Mouse (Mus musculus): ENCODE data around the gene Serpine1. TPM values are rescaled to one million over a fixed set of nuclear protein-coding genes. Genes with fewer than 3 reads are reported as not detected.

Serpine1 gene
- polyA plus RNA-seq, 2 experiments: 0.40 to 3.9 TPM

GRCm38 (mm10) chr5:137046991-137047390 is 25.1 kb downstream of the Serpine1 start:
- Histone ChIP-seq H3K36me3 (ENCODE audit: control insufficient read depth, insufficient read depth, low read length) (peaks cover 7% of the 10 kb centered on the region), H3K9me3 (ENCODE audit: control insufficient read depth, low read length) (no peaks in the 10 kb centered on the region), H3K27ac (replicated peaks; ENCODE audit: low read depth, low read length) (no peak overlapping the region), H3K27me3 (ENCODE audit: control insufficient read depth, insufficient read depth, low read length) (no peaks in the 10 kb centered on the region), H3K4me2 (replicated peaks; ENCODE audit: low read depth, low read length, severe bottlenecking) (no peak overlapping the region), H3K4me1 (ENCODE audit: control insufficient read depth, insufficient read depth, low read length) (peaks cover 5% of the 10 kb centered on the region), H3K4me3 (replicated peaks; ENCODE audit: low read length) (no peak overlapping the region), H3K9ac (ENCODE audit: low read depth, low read length, severe bottlenecking) (no peak overlapping the region)
- ATAC-seq (ENCODE audit: low FRiP score, low read depth) (no peak), DNase-seq (ENCODE audit: low spot score) (no peak)
- no peak for TF ChIP-seq POLR2A (IDR thresholded peaks at IDR 0.05; ENCODE audit: borderline replicate concordance, extremely low read depth, insufficient read depth, insufficient read length)

GRCm38 (mm10) chr5:137046324-137046718 is 25.7 kb downstream of the Serpine1 start:
- DNase-seq (ENCODE audit: low spot score) (no peak), ATAC-seq (ENCODE audit: low FRiP score, low read depth) (0 out of 2 replicates have a peak, but pooled peaks have one; percentile 1)
- no peaks in the 10 kb centered on the region for H3K9me3 ChIP-seq (ENCODE audit: control insufficient read depth, low read length)
- H3K4me2 ChIP-seq (replicated peaks; ENCODE audit: low read depth, low read length, severe bottlenecking): peak overlapping the region; percentile 79
- peak overlapping the region; percentile 77 for H3K4me3 ChIP-seq (replicated peaks; ENCODE audit: low read length)
- no peaks in the 10 kb centered on the region for H3K27me3 ChIP-seq (ENCODE audit: control insufficient read depth, insufficient read depth, low read length)
- 28% methylated on average over 5 of the region's 5 CpGs for WGBS
- H3K27ac ChIP-seq (replicated peaks; ENCODE audit: low read depth, low read length): no peak overlapping the region
- no peak for TF ChIP-seq POLR2A (IDR thresholded peaks at IDR 0.05; ENCODE audit: borderline replicate concordance, extremely low read depth, insufficient read depth, insufficient read length)
- no peak overlapping the region for H3K9ac ChIP-seq (ENCODE audit: low read depth, low read length, severe bottlenecking)
- H3K4me1 ChIP-seq (ENCODE audit: control insufficient read depth, insufficient read depth, low read length): peaks cover 5% of the 10 kb centered on the region
- peaks cover 14% of the 10 kb centered on the region for H3K36me3 ChIP-seq (ENCODE audit: control insufficient read depth, insufficient read depth, low read length)

- H3K36me3 ChIP-seq (ENCODE audit: control insufficient read depth, insufficient read depth, low read length): peaks cover 19% of the 10 kb centered on the region
- WGBS: 1% methylated on average over 45 of the region's 48 CpGs
- peak; percentile 96 for ATAC-seq (ENCODE audit: low FRiP score, low read depth)
These were observed 26.4 kb downstream of the Serpine1 start, which contains the start of gene Ap1s1 for GRCm38 (mm10) chr5:137045402-137046323. Gene Ap1s1 (minus strand): TSS chr5:137046135.

GRCm38 (mm10) chr5:137043997-137044396 is 28.1 kb downstream of the Serpine1 start:
- H3K27ac ChIP-seq (replicated peaks; ENCODE audit: low read depth, low read length): no peak overlapping the region
- H3K9me3 ChIP-seq (ENCODE audit: control insufficient read depth, low read length): no peaks in the 10 kb centered on the region
- peaks cover 34% of the 10 kb centered on the region for H3K36me3 ChIP-seq (ENCODE audit: control insufficient read depth, insufficient read depth, low read length)
- H3K4me2 ChIP-seq (replicated peaks; ENCODE audit: low read depth, low read length, severe bottlenecking): no peak overlapping the region
- H3K27me3 ChIP-seq (ENCODE audit: control insufficient read depth, insufficient read depth, low read length): no peaks in the 10 kb centered on the region
- H3K9ac ChIP-seq (ENCODE audit: low read depth, low read length, severe bottlenecking): no peak overlapping the region
- WGBS: 96% methylated on average over 7 of the region's 7 CpGs
- no peak overlapping the region for H3K4me3 ChIP-seq (replicated peaks; ENCODE audit: low read length)
- DNase-seq (ENCODE audit: low spot score) (no peak), ATAC-seq (ENCODE audit: low FRiP score, low read depth) (no peak)
- no peak for TF ChIP-seq POLR2A (IDR thresholded peaks at IDR 0.05; ENCODE audit: borderline replicate concordance, extremely low read depth, insufficient read depth, insufficient read length)
- peaks cover 5% of the 10 kb centered on the region for H3K4me1 ChIP-seq (ENCODE audit: control insufficient read depth, insufficient read depth, low read length)

More at GRCm38 (mm10) chr5:137045402-137046323, 26.4 kb downstream of the Serpine1 start, which contains the start of gene Ap1s1:
- Histone ChIP-seq H3K27ac (replicated peaks; ENCODE audit: low read depth, low read length) (peak within 1 kb of the TSS; percentile 56), H3K4me1 (ENCODE audit: control insufficient read depth, insufficient read depth, low read length) (peaks cover 5% of the 10 kb centered on the region), H3K4me2 (replicated peaks; ENCODE audit: low read depth, low read length, severe bottlenecking) (peak within 1 kb of the TSS; percentile 79), H3K9ac (ENCODE audit: low read depth, low read length, severe bottlenecking) (peak within 1 kb of the TSS; percentile 84), H3K9me3 (ENCODE audit: control insufficient read depth, low read length) (no peaks in the 10 kb centered on the region), H3K27me3 (ENCODE audit: control insufficient read depth, insufficient read depth, low read length) (no peaks in the 10 kb centered on the region), H3K4me3 (replicated peaks; ENCODE audit: low read length) (peak within 1 kb of the TSS; percentile 77)
- peak; percentile 96 for DNase-seq (ENCODE audit: low spot score)
- TF ChIP-seq POLR2A (IDR thresholded peaks at IDR 0.05; ENCODE audit: borderline replicate concordance, extremely low read depth, insufficient read depth, insufficient read length): no peak

GRCm38 (mm10) chr5:137041442-137041841 is 30.6 kb downstream of the Serpine1 start:
- 86% methylated on average over 10 of the region's 10 CpGs for WGBS
- Histone ChIP-seq H3K9ac (ENCODE audit: low read depth, low read length, severe bottlenecking) (no peak overlapping the region), H3K4me2 (replicated peaks; ENCODE audit: low read depth, low read length, severe bottlenecking) (no peak overlapping the region), H3K36me3 (ENCODE audit: control insufficient read depth, insufficient read depth, low read length) (peaks cover 58% of the 10 kb centered on the region), H3K27me3 (ENCODE audit: control insufficient read depth, insufficient read depth, low read length) (no peaks in the 10 kb centered on the region), H3K4me1 (ENCODE audit: control insufficient read depth, insufficient read depth, low read length) (peaks cover 5% of the 10 kb centered on the region), H3K27ac (replicated peaks; ENCODE audit: low read depth, low read length) (no peak overlapping the region), H3K4me3 (replicated peaks; ENCODE audit: low read length) (no peak overlapping the region), H3K9me3 (ENCODE audit: control insufficient read depth, low read length) (no peaks in the 10 kb centered on the region)
- no peak for DNase-seq (ENCODE audit: low spot score)
- ATAC-seq (ENCODE audit: low FRiP score, low read depth): no peak
- TF ChIP-seq POLR2A (IDR thresholded peaks at IDR 0.05; ENCODE audit: borderline replicate concordance, extremely low read depth, insufficient read depth, insufficient read length): no peak

Data from limb, embryonic 14.5 days (tissue).